Comparison of ENCODE assay signal across 12 mouse cellular contexts in the genomic region with DNA sequence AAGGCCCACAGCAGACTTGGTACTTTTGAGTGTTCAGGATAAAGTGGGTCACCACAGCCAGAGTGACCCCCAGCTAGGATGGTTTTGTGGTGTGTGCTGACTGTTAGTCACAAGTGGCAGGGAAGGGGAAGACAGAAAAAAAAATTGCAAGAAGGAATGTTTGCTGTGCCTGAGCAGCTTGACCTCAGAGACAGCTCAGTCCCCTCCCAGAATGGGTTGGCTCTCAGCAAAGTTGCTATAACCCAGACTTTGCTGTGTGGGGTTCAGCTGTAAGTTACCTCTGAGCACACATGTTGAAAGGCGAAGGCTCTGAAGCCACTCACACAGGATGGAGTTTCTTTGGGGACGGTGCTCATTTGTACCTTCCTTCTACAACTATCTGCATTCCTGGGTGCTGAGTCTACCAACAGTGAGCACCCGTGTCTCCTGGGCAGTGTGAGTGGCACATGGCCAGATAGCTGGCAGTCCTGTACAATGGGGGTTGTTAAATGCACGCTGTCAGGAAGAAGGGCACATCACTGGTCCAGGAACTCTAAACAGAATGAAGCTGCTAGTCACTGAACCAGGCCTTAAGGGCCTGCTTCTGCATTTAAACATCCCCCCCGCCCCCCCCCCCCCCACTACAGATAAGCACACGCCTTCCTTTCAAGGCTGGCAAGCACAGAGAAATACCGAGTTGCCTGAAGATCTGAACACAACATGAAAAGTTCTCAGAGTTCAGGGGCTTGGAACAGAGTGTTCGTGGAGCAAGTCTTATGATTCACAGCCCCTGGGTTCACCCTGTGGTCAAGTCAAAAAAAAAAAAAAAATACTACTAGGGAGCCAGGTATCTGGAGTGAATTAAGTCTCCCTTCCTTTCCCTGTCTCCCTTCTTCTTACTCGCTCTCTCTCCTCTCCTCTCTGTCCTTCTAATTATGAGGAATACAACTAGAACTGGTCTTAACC. TPM values are rescaled to one million over a fixed set of nuclear protein-coding genes. Genes with fewer than 3 reads are reported as not detected.
A peak's percentile ranks its signal among the peaks of the same experiment; 100 is the strongest.
DNase-seq lines count a peak whose midpoint lies in the region; ATAC-seq and TF ChIP-seq lines count a peak whose summit lies in the region.
"Had no signal": no experiment of that assay in that cellular context is flagged by ENCODE, and none has a peak within 500 bp of the region (broad histone marks: within the 10 kb centered on the region; RNA-seq: fewer than 3 reads in every experiment).

No protein-coding gene starts in this region.

- TF ChIP-seq CTCF in hindbrain, postnatal 0 days (IDR thresholded peaks at IDR 0.05; ENCODE audit: low read depth): no peak
- TF ChIP-seq CTCF in embryonic fibroblast, embryonic 13.5 days (IDR thresholded peaks at IDR 0.05; ENCODE audit: borderline replicate concordance, insufficient read depth, low read length): no peak
- no peak for TF ChIP-seq CTCF in intestine, postnatal 0 days (IDR thresholded peaks at IDR 0.05; ENCODE audit: low read depth)

- no peak overlapping the region for H3K9ac ChIP-seq in hindbrain, postnatal 0 days (replicated peaks; ENCODE audit: low read length)
- H3K9ac ChIP-seq in hindbrain, embryonic 12.5 days: no peak overlapping the region
- no peak overlapping the region for H3K9ac ChIP-seq in intestine, postnatal 0 days (ENCODE audit: low read depth, low read length)
- H3K9ac ChIP-seq: hindbrain, embryonic 15.5 days; limb, embryonic 12.5 days had no signal

- no peaks in the 10 kb centered on the region for H3K9me3 ChIP-seq in hindbrain, postnatal 0 days (ENCODE audit: low read length)
- H3K9me3 ChIP-seq in hindbrain, embryonic 12.5 days (replicated peaks): no peaks in the 10 kb centered on the region
- no peaks in the 10 kb centered on the region for H3K9me3 ChIP-seq in intestine, postnatal 0 days (ENCODE audit: control insufficient read depth)
- H3K9me3 ChIP-seq: forebrain, embryonic 10.5 days; hindbrain, embryonic 15.5 days; limb, embryonic 12.5 days had no signal

- H3K27me3 ChIP-seq in hindbrain, postnatal 0 days (ENCODE audit: insufficient read depth, low read length): no peaks in the 10 kb centered on the region
- H3K27me3 ChIP-seq in hindbrain, embryonic 12.5 days: peaks cover 9% of the 10 kb centered on the region; the same call in 1 of the 2 replicates
- H3K27me3 ChIP-seq in intestine, postnatal 0 days (replicated peaks; ENCODE audit: control insufficient read depth, insufficient read depth, low read length): no peaks in the 10 kb centered on the region
- H3K27me3 ChIP-seq: hindbrain, embryonic 15.5 days; limb, embryonic 12.5 days had no signal

- 48% methylated on average over 9 of the region's 9 CpGs for WGBS in hindbrain, postnatal 0 days
- WGBS in hindbrain, embryonic 12.5 days: 63% methylated on average over 9 of the region's 9 CpGs
- WGBS in intestine, postnatal 0 days: 47% methylated on average over 9 of the region's 9 CpGs

- DNase-seq in hindbrain, postnatal 0 days (ENCODE audit: low spot score): peak; percentile 20
- DNase-seq in Muller cell, postnatal 12 days (ENCODE audit: inconsistent ontology term): peak; percentile 91
- peak; percentile 40 for DNase-seq in kidney, postnatal 14 days
- no peak for DNase-seq in gastrocnemius, postnatal 25 days
- no peak for DNase-seq in T-cell, adult 2 months (ENCODE audit: low spot score)

- H3K4me2 ChIP-seq in hindbrain, postnatal 0 days (ENCODE audit: low read depth, low read length): no peak overlapping the region
- H3K4me2 ChIP-seq in hindbrain, embryonic 12.5 days (replicated peaks): no peak overlapping the region
- H3K4me2 ChIP-seq in intestine, postnatal 0 days (replicated peaks; ENCODE audit: low read depth): no peak overlapping the region
- H3K4me2 ChIP-seq: hindbrain, embryonic 15.5 days; limb, embryonic 12.5 days had no signal

- no peak overlapping the region for H3K27ac ChIP-seq in hindbrain, postnatal 0 days
- H3K27ac ChIP-seq in hindbrain, embryonic 12.5 days: no peak overlapping the region
- H3K27ac ChIP-seq in embryonic fibroblast, embryonic 13.5 days (ENCODE audit: insufficient read depth, low read length): peak overlapping the region; percentile 86
- H3K27ac ChIP-seq in intestine, postnatal 0 days (ENCODE audit: low read depth, low read length): no peak overlapping the region
- H3K27ac ChIP-seq: forebrain, embryonic 10.5 days; hindbrain, embryonic 15.5 days had no signal

- no peaks in the 10 kb centered on the region for H3K4me1 ChIP-seq in hindbrain, postnatal 0 days (ENCODE audit: insufficient read depth, low read length)
- H3K4me1 ChIP-seq in hindbrain, embryonic 12.5 days: peaks cover 19% of the 10 kb centered on the region
- H3K4me1 ChIP-seq in embryonic fibroblast, embryonic 13.5 days (ENCODE audit: control insufficient read depth, insufficient read depth, low read length): peaks cover 24% of the 10 kb centered on the region
- peaks cover 6% of the 10 kb centered on the region for H3K4me1 ChIP-seq in intestine, postnatal 0 days (replicated peaks; ENCODE audit: control insufficient read depth, insufficient read depth, low read length)

- 0 out of 2 replicates have a peak, but pooled peaks have one; percentile 6 for TF ChIP-seq POLR2A in embryonic fibroblast, embryonic 13.5 days (IDR thresholded peaks at IDR 0.05; ENCODE audit: low read depth, low read length)

- no peak for ATAC-seq in hindbrain, postnatal 0 days
- ATAC-seq in hindbrain, embryonic 12.5 days (ENCODE audit: low FRiP score): no peak
- ATAC-seq in intestine, postnatal 0 days: no peak

- no peaks in the 10 kb centered on the region for H3K36me3 ChIP-seq in hindbrain, postnatal 0 days (ENCODE audit: insufficient read depth, low read length)
- no peaks in the 10 kb centered on the region for H3K36me3 ChIP-seq in hindbrain, embryonic 12.5 days
- no peaks in the 10 kb centered on the region for H3K36me3 ChIP-seq in intestine, postnatal 0 days (ENCODE audit: control insufficient read depth, insufficient read depth)
- H3K36me3 ChIP-seq: forebrain, embryonic 10.5 days; hindbrain, embryonic 15.5 days; limb, embryonic 12.5 days had no signal

- no peak overlapping the region for H3K4me3 ChIP-seq in hindbrain, postnatal 0 days (ENCODE audit: low read length)
- H3K4me3 ChIP-seq in hindbrain, embryonic 12.5 days: no peak overlapping the region
- no peak overlapping the region for H3K4me3 ChIP-seq in embryonic fibroblast, embryonic 13.5 days (ENCODE audit: insufficient read depth, low read length)
- no peak overlapping the region for H3K4me3 ChIP-seq in intestine, postnatal 0 days (ENCODE audit: low read depth, low read length)
- H3K4me3 ChIP-seq: forebrain, embryonic 10.5 days; hindbrain, embryonic 15.5 days; limb, embryonic 12.5 days had no signal

RNA-seq across cellular contexts. Expression of a gene that starts 38.7 kb away (rescaled TPM):
- 0.10 and 0.97 TPM in 2 replicates for total RNA-seq in hindbrain, postnatal 0 days (2014; rRNA removed)
- 0.39 and 0.68 TPM in 2 replicates for polyA plus RNA-seq in hindbrain, postnatal 0 days (2015; fragmentation: Nextera tagmentation; extraction: Ambion mirVana)
- 0.63 and 0.93 TPM in 2 replicates for polyA plus RNA-seq in hindbrain, embryonic 12.5 days (2016; fragmentation: Nextera tagmentation; extraction: Ambion mirVana)
- not detected in 2 replicates for polyA plus RNA-seq in embryonic fibroblast, embryonic 13.5 days (2011; ENCODE audit: insufficient read length, low read depth, missing spikeins)
- polyA plus RNA-seq in intestine, postnatal 0 days (2015; fragmentation: Nextera tagmentation; extraction: Ambion mirVana): 0.09 and 0.16 TPM in 2 replicates
- under 1 TPM in 1 of 2 experiments, not detected in 1; 0.18 TPM for total RNA-seq in gastrocnemius, postnatal 25 days (2021)
- polyA plus RNA-seq: small intestine, adult 2 months had no signal

RNA-seq across cellular contexts. Expression of a gene that starts 45.6 kb away (rescaled TPM):
- not detected in 2 replicates for total RNA-seq in hindbrain, postnatal 0 days (2014; rRNA removed)
- not detected in 2 replicates for polyA plus RNA-seq in hindbrain, postnatal 0 days (2015; fragmentation: Nextera tagmentation; extraction: Ambion mirVana)
- polyA plus RNA-seq in hindbrain, embryonic 12.5 days (2016; fragmentation: Nextera tagmentation; extraction: Ambion mirVana): not detected in 2 replicates
- not detected in 2 replicates for polyA plus RNA-seq in embryonic fibroblast, embryonic 13.5 days (2011; ENCODE audit: insufficient read length, low read depth, missing spikeins)
- polyA plus RNA-seq in intestine, postnatal 0 days (2015; fragmentation: Nextera tagmentation; extraction: Ambion mirVana): 0.54 TPM in 1 of 2 replicates, not detected in the other
- 1 to 10 TPM in 1 of 2 experiments, not detected in 1; 1.7 TPM for total RNA-seq in gastrocnemius, postnatal 25 days (2021)
- polyA plus RNA-seq: forebrain, embryonic 10.5 days; hindbrain, embryonic 15.5 days; limb, embryonic 12.5 days; small intestine, adult 2 months had no signal

Comparison
In these comparisons a context has a peak if more than half of its experiments do, and no peak if none do; other contexts are left out.
1. DNase-seq: peak in hindbrain, postnatal 0 days (single experiment), Muller cell, postnatal 12 days (single experiment) and kidney, postnatal 14 days (single experiment); none in gastrocnemius, postnatal 25 days (single experiment) and T-cell, adult 2 months (single experiment).